Mouse (Mus musculus): ENCODE measurements around the gene Ear14.
A peak's percentile ranks its signal among the peaks of the same experiment; 100 is the strongest.
"Not testable (repeated sequence)": the region's sequence is repeated elsewhere in the genome, so short reads cannot be mapped to it uniquely, and the experiment has no call there.

The Ear14 gene

GRCm38 (mm10) chr14:51203115-51203514 lies at the start of gene Ear14:
Gene Ear14 (plus strand): TSS chr14:51203391.
- no peak for DNase-seq (ENCODE audit: low read depth)

- no peak for DNase-seq (ENCODE audit: low read depth)
These were observed 47.0 kb upstream of the Ear14 start for GRCm38 (mm10) chr14:51156056-51156735.

- no peak for DNase-seq (ENCODE audit: low read depth)
These were observed 46.5 kb upstream of the Ear14 start for GRCm38 (mm10) chr14:51156736-51157068.

DNA sequence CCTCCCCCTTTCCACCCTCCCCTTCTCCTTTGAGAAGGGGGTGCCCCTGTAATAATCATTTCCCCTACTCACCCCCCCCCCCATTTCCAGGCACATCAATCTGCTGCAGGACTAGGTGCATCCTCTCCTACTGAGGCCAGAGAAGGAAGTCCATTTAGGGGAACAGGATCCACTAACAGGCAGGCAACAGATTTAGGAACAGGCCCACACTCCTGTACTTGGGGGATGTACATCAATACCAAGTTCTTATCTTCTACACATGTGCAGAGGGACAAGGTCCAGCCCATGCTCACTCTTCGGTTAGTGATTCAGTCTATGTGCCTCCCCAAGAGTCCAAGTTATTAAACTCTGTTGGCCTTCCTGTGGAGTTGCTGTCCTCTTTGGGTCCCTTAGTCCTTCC lies 46.1 kb upstream of the Ear14 start:
- DNase-seq (ENCODE audit: low read depth), result no peak

- not testable (repeated sequence) for DNase-seq (ENCODE audit: low read depth)
These were observed 41.2 kb upstream of the Ear14 start, which contains the start of gene Rnase2b for GRCm38 (mm10) chr14:51161976-51162375. Gene Rnase2b (plus strand): TSS chr14:51162260.

DNA sequence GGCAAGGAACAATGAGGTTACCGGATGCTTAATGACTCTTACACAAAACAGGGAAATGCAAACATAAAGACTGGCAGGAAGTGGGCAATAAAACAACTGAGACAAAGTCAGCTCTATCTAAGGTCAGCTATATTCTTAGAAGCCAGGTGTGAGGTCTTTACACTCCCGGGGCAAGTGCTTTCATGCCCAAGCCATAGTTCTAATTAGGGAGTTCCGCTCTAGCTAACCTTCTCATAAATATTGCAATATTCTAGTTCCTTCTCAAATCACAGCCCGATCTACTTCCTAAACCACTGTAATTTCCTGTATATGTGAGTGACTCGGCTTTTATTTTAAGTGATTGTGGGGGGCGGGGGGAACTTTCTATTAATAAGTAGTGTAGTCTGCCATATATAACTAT lies 39.9 kb upstream of the Ear14 start:
- not testable (repeated sequence) for DNase-seq (ENCODE audit: low read depth)

DNA sequence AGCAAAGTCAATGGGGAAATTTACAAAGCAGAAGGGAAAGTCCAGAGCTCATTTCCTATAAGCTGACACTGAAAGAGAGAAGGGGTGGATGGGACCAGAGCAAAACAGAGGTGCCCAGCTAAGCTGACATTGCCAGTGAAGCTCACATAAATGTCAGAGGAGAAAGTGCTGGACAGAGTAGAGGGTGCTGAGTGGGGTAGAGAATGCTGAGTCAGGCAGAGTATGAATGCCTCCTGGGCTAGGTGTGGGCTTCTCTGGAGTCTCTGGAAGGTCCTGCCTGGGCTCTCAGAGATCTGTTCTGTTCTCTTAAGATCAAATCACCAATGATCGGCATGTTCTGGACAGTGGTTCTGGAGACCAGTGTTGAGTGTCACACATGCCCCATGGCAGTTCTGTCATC lies 37.8 kb upstream of the Ear14 start:
- DNase-seq (ENCODE audit: low read depth), result no peak

- no peak for DNase-seq (ENCODE audit: low read depth)
These were observed 37.1 kb upstream of the Ear14 start for GRCm38 (mm10) chr14:51166068-51166467.

GRCm38 (mm10) chr14:51172095-51172865 lies 30.9 kb upstream of the Ear14 start:
- peak; percentile 14 for DNase-seq (ENCODE audit: low read depth)

DNA sequence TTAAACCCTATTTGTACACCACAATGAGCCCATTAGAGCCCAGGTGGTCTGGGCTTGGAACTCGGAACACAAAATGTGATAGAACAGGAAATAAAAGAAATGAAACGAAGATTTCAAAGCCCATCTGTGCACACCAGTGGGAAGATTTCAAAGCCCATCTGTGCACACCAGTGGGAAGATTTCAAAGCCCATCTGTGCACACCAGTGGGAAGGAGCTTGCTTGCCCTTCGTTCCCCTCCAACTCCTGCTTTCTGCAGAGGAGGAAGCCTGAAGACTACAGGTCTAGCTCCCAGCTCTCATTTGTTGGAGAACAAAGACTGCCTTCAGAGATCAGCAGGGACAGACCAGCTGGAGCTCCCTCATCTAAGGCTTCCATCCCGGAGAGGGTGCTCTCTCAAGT lies 30.2 kb upstream of the Ear14 start:
- DNase-seq (ENCODE audit: low read depth), result not testable (repeated sequence)

DNA sequence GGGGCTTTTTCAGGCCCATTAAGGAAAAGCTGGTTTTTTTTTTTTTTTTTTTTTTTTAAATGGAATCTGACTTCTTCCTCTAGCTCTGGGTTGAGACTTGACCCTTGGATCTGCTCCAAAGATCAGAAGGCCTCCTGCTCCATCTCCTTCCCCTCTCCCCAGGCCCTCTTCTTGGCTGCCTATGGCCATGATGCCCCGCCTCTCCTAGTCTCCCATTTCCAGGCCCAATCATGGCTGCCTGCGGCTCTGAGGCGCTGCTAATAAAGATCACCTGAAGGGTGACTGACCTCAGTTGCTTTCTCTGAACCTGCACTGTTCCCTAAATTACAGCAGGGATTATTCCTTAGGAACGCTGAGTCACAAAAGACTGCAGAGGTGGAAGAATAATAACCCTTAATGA lies 29.3 kb upstream of the Ear14 start:
- no peak for DNase-seq (ENCODE audit: low read depth)

GRCm38 (mm10) chr14:51181051-51181450 lies 22.1 kb upstream of the Ear14 start:
- DNase-seq (ENCODE audit: low read depth), result not testable (repeated sequence)

- no peak for DNase-seq (ENCODE audit: low read depth)
These were observed 7.5 kb upstream of the Ear14 start for GRCm38 (mm10) chr14:51195681-51196080.

GRCm38 (mm10) chr14:51199098-51200023 lies 3.8 kb upstream of the Ear14 start, which contains the start of gene Ang2:
Gene Ang2 (minus strand): TSS chr14:51199148.
- DNase-seq (ENCODE audit: low read depth), result no peak

DNA sequence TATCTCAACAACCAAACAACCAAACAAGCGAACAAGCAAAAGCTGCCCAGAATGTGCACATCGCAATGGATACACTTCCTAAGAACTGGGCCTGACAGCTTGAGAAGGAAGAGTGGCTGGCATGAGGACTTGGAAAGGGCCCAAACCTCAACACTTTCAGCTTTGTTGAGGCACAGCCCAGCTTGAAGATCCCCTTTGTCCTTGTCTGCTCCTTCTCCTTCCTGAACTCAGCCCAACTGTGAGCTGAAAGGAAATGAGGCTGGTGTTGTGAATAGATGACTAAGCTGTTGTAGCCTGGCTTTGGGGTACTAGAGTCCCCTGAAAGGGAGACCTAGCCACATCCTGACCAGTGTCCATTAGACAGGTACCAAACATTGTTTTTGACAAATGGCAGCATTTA lies 3.1 kb upstream of the Ear14 start:
- no peak for DNase-seq (ENCODE audit: low read depth)

- no peak for DNase-seq (ENCODE audit: low read depth)
These were observed 2.7 kb upstream of the Ear14 start for GRCm38 (mm10) chr14:51200466-51200865.

DNA sequence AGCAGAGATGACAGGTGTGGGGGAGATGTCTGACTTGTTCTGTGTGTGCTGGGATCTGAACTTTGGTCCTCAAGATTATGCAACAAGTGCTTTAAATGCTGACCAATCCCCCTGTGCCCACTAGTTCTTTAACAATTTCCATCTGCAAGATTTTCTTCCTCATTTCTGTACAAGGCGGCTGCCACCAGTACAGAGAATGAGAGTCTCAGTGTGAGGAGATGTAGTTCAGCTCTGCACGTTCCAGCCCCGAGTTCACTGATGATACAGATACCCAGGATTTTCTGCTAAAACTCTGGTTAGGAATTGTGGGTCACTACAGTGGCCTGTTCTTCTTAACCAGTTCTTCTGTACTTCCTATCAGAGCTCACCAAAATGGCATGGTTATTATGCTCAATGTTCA lies 16.9 kb downstream of the Ear14 start:
- DNase-seq (ENCODE audit: low read depth), result peak; percentile 40

GRCm38 (mm10) chr14:51229657-51230056 lies 26.5 kb downstream of the Ear14 start:
- not testable (repeated sequence) for DNase-seq (ENCODE audit: low read depth)

GRCm38 (mm10) chr14:51237488-51237887 lies 34.3 kb downstream of the Ear14 start:
- DNase-seq (ENCODE audit: low read depth), result not testable (repeated sequence)

DNA sequence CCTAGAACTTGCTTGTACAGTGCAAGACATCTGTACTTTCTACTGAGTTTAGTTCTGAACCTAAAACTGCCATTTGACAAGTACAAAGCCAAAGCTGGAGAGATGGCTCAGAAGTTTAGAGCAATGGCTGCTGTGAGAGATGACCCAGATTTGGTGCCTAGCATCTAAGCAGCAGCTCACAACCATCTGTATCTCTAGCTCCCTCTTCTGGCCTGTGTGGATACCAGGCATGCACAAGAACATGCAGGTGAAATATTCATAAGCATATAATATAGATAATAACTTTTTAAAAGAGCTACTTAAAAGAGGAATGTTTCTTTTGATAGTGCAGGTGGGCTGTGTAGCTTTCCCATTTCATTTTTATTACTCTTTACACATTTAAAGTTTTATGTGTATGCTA lies 37.7 kb downstream of the Ear14 start:
- peak; percentile 59 for DNase-seq (ENCODE audit: low read depth)

DNA sequence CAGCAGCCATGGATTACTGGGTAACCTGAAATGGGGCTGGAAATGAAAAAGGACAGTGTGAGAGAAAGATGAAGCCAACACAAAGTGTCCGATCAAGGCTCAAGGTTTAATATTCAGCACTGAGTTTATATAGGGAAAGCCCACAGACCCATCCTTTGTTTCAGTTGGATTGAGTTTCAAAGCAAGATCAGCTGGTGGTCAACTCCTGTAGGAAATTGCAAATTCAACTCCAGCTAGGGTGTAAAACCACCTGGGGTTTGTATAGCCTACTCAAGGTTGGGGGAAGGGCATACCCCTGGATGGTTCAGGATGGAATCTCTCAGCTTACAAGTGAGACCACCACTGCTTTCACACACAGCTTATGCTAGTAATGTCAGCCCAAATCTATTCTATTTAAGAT lies 44.5 kb downstream of the Ear14 start:
- DNase-seq (ENCODE audit: low read depth), result no peak

- no peak for DNase-seq (ENCODE audit: low read depth)
These were observed 47.2 kb downstream of the Ear14 start for GRCm38 (mm10) chr14:51250348-51250747.
